Mouse (Mus musculus): Measurements from ENCODE around the gene Dnase1l2. TPM values are rescaled to one million over a fixed set of nuclear protein-coding genes. Genes with fewer than 3 reads are reported as not detected.
A peak's percentile ranks its signal among the peaks of the same experiment; 100 is the strongest.

The Dnase1l2 gene
- polyA plus RNA-seq, 1 experiment from 2014 or later = 0.73 TPM

GRCm38 (mm10) chr17:24443409-24443808, 504 bp upstream of the Dnase1l2 start:
- WGBS = 88% methylated on average over 4 of the region's 4 CpGs
- ATAC-seq = no peak
- no peak overlapping the region for H3K9ac ChIP-seq (ENCODE audit: low read depth, low read length)
- H3K36me3 ChIP-seq (ENCODE audit: control insufficient read depth, insufficient read depth) = peaks cover 79% of the 10 kb centered on the region
- no peak overlapping the region for H3K4me3 ChIP-seq (ENCODE audit: low read depth, low read length)
- H3K4me1 ChIP-seq (replicated peaks; ENCODE audit: control insufficient read depth, insufficient read depth, low read length) = no peaks in the 10 kb centered on the region
- H3K4me2 ChIP-seq (replicated peaks; ENCODE audit: low read depth) = no peak overlapping the region
- H3K9me3 ChIP-seq (ENCODE audit: control insufficient read depth) = no peaks in the 10 kb centered on the region
- H3K27ac ChIP-seq (ENCODE audit: low read depth, low read length) = no peak overlapping the region
- no peak for TF ChIP-seq CTCF (IDR thresholded peaks at IDR 0.05; ENCODE audit: low read depth)
- H3K27me3 ChIP-seq (replicated peaks; ENCODE audit: control insufficient read depth, insufficient read depth, low read length) = no peaks in the 10 kb centered on the region

- no peaks in the 10 kb centered on the region for H3K9me3 ChIP-seq (ENCODE audit: control insufficient read depth)
- H3K27me3 ChIP-seq (replicated peaks; ENCODE audit: control insufficient read depth, insufficient read depth, low read length) = no peaks in the 10 kb centered on the region
- 0 out of 2 replicates have a peak, but pooled peaks have one; percentile 18 for ATAC-seq
- no peak for TF ChIP-seq CTCF (IDR thresholded peaks at IDR 0.05; ENCODE audit: low read depth)
- H3K4me3 ChIP-seq (ENCODE audit: low read depth, low read length) = no peak overlapping the region
- H3K9ac ChIP-seq (ENCODE audit: low read depth, low read length) = no peak overlapping the region
- H3K36me3 ChIP-seq (ENCODE audit: control insufficient read depth, insufficient read depth) = peaks cover 77% of the 10 kb centered on the region
- WGBS = 59% methylated on average over 14 of the region's 14 CpGs
- peak overlapping the region; percentile 28; the same call in 1 of the 2 replicates for H3K27ac ChIP-seq (ENCODE audit: low read depth, low read length)
- no peak overlapping the region for H3K4me2 ChIP-seq (replicated peaks; ENCODE audit: low read depth)
- H3K4me1 ChIP-seq (replicated peaks; ENCODE audit: control insufficient read depth, insufficient read depth, low read length) = no peaks in the 10 kb centered on the region
These were observed 798 bp downstream of the Dnase1l2 start for GRCm38 (mm10) chr17:24442107-24442506.

- H3K27me3 ChIP-seq (replicated peaks; ENCODE audit: control insufficient read depth, insufficient read depth, low read length) = no peaks in the 10 kb centered on the region
- 56% methylated on average over 2 of the region's 2 CpGs for WGBS
- peaks cover 77% of the 10 kb centered on the region for H3K36me3 ChIP-seq (ENCODE audit: control insufficient read depth, insufficient read depth)
- ATAC-seq = no peak
- H3K9me3 ChIP-seq (ENCODE audit: control insufficient read depth) = no peaks in the 10 kb centered on the region
- H3K4me2 ChIP-seq (replicated peaks; ENCODE audit: low read depth) = no peak overlapping the region
- H3K27ac ChIP-seq (ENCODE audit: low read depth, low read length) = no peak overlapping the region
- no peak overlapping the region for H3K9ac ChIP-seq (ENCODE audit: low read depth, low read length)
- no peak overlapping the region for H3K4me3 ChIP-seq (ENCODE audit: low read depth, low read length)
- peak; percentile 59 for TF ChIP-seq CTCF (IDR thresholded peaks at IDR 0.05; ENCODE audit: low read depth)
- no peaks in the 10 kb centered on the region for H3K4me1 ChIP-seq (replicated peaks; ENCODE audit: control insufficient read depth, insufficient read depth, low read length)
These were observed 1.8 kb downstream of the Dnase1l2 start for GRCm38 (mm10) chr17:24441148-24441547.

GRCm38 (mm10) chr17:24440377-24440776, 2.5 kb downstream of the Dnase1l2 start:
- no peaks in the 10 kb centered on the region for H3K27me3 ChIP-seq (replicated peaks; ENCODE audit: control insufficient read depth, insufficient read depth, low read length)
- H3K4me1 ChIP-seq (replicated peaks; ENCODE audit: control insufficient read depth, insufficient read depth, low read length) = no peaks in the 10 kb centered on the region
- H3K9me3 ChIP-seq (ENCODE audit: control insufficient read depth) = no peaks in the 10 kb centered on the region
- H3K4me3 ChIP-seq (ENCODE audit: low read depth, low read length) = no peak overlapping the region
- 88% methylated on average over 8 of the region's 8 CpGs for WGBS
- no peak for ATAC-seq
- H3K4me2 ChIP-seq (replicated peaks; ENCODE audit: low read depth) = no peak overlapping the region
- no peak overlapping the region for H3K9ac ChIP-seq (ENCODE audit: low read depth, low read length)
- peaks cover 77% of the 10 kb centered on the region for H3K36me3 ChIP-seq (ENCODE audit: control insufficient read depth, insufficient read depth)
- H3K27ac ChIP-seq (ENCODE audit: low read depth, low read length) = peak overlapping the region; percentile 21; the same call in 1 of the 2 replicates
- no peak for TF ChIP-seq CTCF (IDR thresholded peaks at IDR 0.05; ENCODE audit: low read depth)

- H3K9ac ChIP-seq (ENCODE audit: low read depth, low read length) = no peak overlapping the region
- no peak overlapping the region for H3K27ac ChIP-seq (ENCODE audit: low read depth, low read length)
- H3K36me3 ChIP-seq (ENCODE audit: control insufficient read depth, insufficient read depth) = peaks cover 74% of the 10 kb centered on the region
- 73% methylated on average over 5 of the region's 5 CpGs for WGBS
- no peaks in the 10 kb centered on the region for H3K27me3 ChIP-seq (replicated peaks; ENCODE audit: control insufficient read depth, insufficient read depth, low read length)
- H3K4me3 ChIP-seq (ENCODE audit: low read depth, low read length) = no peak overlapping the region
- no peak for ATAC-seq
- no peak overlapping the region for H3K4me2 ChIP-seq (replicated peaks; ENCODE audit: low read depth)
- H3K4me1 ChIP-seq (replicated peaks; ENCODE audit: control insufficient read depth, insufficient read depth, low read length) = no peaks in the 10 kb centered on the region
- peak; percentile 85 for TF ChIP-seq CTCF (IDR thresholded peaks at IDR 0.05; ENCODE audit: low read depth)
- no peaks in the 10 kb centered on the region for H3K9me3 ChIP-seq (ENCODE audit: control insufficient read depth)
These were observed 5.9 kb downstream of the Dnase1l2 start for GRCm38 (mm10) chr17:24437016-24437415.

- H3K4me3 ChIP-seq (ENCODE audit: low read depth, low read length) = no peak overlapping the region
- peak overlapping the region; percentile 21; the same call in 1 of the 2 replicates for H3K27ac ChIP-seq (ENCODE audit: low read depth, low read length)
- peaks cover 16% of the 10 kb centered on the region for H3K36me3 ChIP-seq (ENCODE audit: control insufficient read depth, insufficient read depth)
- 67% methylated on average over 14 of the region's 14 CpGs for WGBS
- H3K4me2 ChIP-seq (replicated peaks; ENCODE audit: low read depth) = no peak overlapping the region
- no peak overlapping the region for H3K9ac ChIP-seq (ENCODE audit: low read depth, low read length)
- TF ChIP-seq CTCF (IDR thresholded peaks at IDR 0.05; ENCODE audit: low read depth) = no peak
- H3K27me3 ChIP-seq (replicated peaks; ENCODE audit: control insufficient read depth, insufficient read depth, low read length) = no peaks in the 10 kb centered on the region
- no peak for ATAC-seq
- H3K9me3 ChIP-seq (ENCODE audit: control insufficient read depth) = no peaks in the 10 kb centered on the region
- H3K4me1 ChIP-seq (replicated peaks; ENCODE audit: control insufficient read depth, insufficient read depth, low read length) = no peaks in the 10 kb centered on the region
These were observed 13.5 kb downstream of the Dnase1l2 start for GRCm38 (mm10) chr17:24429201-24429983.
